Comparison of ENCODE assay signal across 8 mouse cellular contexts in the genomic region with DNA sequence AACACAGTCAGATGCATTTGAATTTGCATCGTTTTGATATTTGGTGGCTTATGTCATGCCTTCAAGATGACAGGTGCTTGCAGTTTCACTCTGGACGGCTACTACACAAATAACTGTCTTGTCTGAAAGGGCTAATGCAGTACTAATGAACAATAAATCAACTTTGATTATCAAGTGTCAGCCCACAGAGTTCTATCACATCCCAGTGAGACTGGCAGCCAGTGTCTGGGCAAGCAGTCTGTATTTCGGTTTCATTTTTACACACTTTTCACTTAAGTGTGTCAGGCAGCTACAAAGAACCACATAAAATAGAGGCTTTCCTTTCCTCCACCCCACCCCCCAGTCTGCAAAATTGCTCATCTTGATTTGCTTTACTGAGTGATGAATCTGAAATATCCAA.
DNase-seq lines count a peak whose midpoint lies in the region; ATAC-seq and TF ChIP-seq lines count a peak whose summit lies in the region.

No protein-coding gene starts in this region.

- 38% methylated on average over 3 of the region's 3 CpGs for WGBS in limb, embryonic 12.5 days
- 46% methylated on average over 3 of the region's 3 CpGs for WGBS in limb, embryonic 10.5 days
- WGBS in embryonic facial prominence, embryonic 11.5 days, result 53% methylated on average over 3 of the region's 3 CpGs
- 10% methylated on average over 3 of the region's 3 CpGs for WGBS in intestine, postnatal 0 days

- H3K4me2 ChIP-seq in limb, embryonic 12.5 days, result peak overlapping the region; percentile 47
- peak overlapping the region; percentile 14; the same call in 1 of the 2 replicates for H3K4me2 ChIP-seq in embryonic facial prominence, embryonic 11.5 days (ENCODE audit: low read depth, low read length)
- H3K4me2 ChIP-seq in intestine, postnatal 0 days (replicated peaks; ENCODE audit: low read depth), result peak overlapping the region; percentile 87

- peaks cover 34% of the 10 kb centered on the region for H3K4me1 ChIP-seq in limb, embryonic 12.5 days (replicated peaks)
- peaks cover 45% of the 10 kb centered on the region for H3K4me1 ChIP-seq in limb, embryonic 10.5 days
- H3K4me1 ChIP-seq in embryonic facial prominence, embryonic 11.5 days (ENCODE audit: control insufficient read depth, insufficient read depth, low read length), result no peaks in the 10 kb centered on the region; the same call in 1 of the 2 replicates
- peaks cover 4% of the 10 kb centered on the region for H3K4me1 ChIP-seq in intestine, postnatal 0 days (replicated peaks; ENCODE audit: control insufficient read depth, insufficient read depth, low read length)

- H3K36me3 ChIP-seq in limb, embryonic 12.5 days, result no peaks in the 10 kb centered on the region
- no peaks in the 10 kb centered on the region for H3K36me3 ChIP-seq in limb, embryonic 10.5 days
- no peaks in the 10 kb centered on the region for H3K36me3 ChIP-seq in embryonic facial prominence, embryonic 11.5 days (replicated peaks; ENCODE audit: control insufficient read depth, insufficient read depth, low read depth, low read length)
- H3K36me3 ChIP-seq in intestine, postnatal 0 days (ENCODE audit: control insufficient read depth, insufficient read depth), result no peaks in the 10 kb centered on the region
- 0 out of 2 replicates have a peak, but pooled peaks cover 1% of the 10 kb centered on the region for H3K36me3 ChIP-seq in splenic B cell, adult 2 months (ENCODE audit: control insufficient read depth, insufficient read depth, low read length, poor library complexity, severe bottlenecking)

- no peak for ATAC-seq in limb, embryonic 12.5 days (ENCODE audit: insufficient number of reproducible peaks, insufficient read depth, low FRiP score, low TSS enrichment, low read depth)
- no peak for ATAC-seq in embryonic facial prominence, embryonic 11.5 days (replicated peaks; ENCODE audit: insufficient number of reproducible peaks, low FRiP score, low TSS enrichment, low read depth)
- ATAC-seq in intestine, postnatal 0 days, result no peak

- H3K27me3 ChIP-seq in limb, embryonic 12.5 days, result peaks cover 34% of the 10 kb centered on the region
- H3K27me3 ChIP-seq in limb, embryonic 10.5 days (ENCODE audit: low read depth, poor library complexity, severe bottlenecking), result peaks cover 64% of the 10 kb centered on the region
- no peaks in the 10 kb centered on the region for H3K27me3 ChIP-seq in embryonic facial prominence, embryonic 11.5 days (ENCODE audit: control insufficient read depth, insufficient read depth, low read length)
- no peaks in the 10 kb centered on the region for H3K27me3 ChIP-seq in intestine, postnatal 0 days (replicated peaks; ENCODE audit: control insufficient read depth, insufficient read depth, low read length)
- H3K27me3 ChIP-seq in splenic B cell, adult 2 months (ENCODE audit: control insufficient read depth, insufficient read depth, low read length, poor library complexity, severe bottlenecking), result no peaks in the 10 kb centered on the region

- peak overlapping the region; percentile 14 for H3K4me3 ChIP-seq in limb, embryonic 12.5 days (replicated peaks)
- H3K4me3 ChIP-seq in limb, embryonic 10.5 days, result no peak overlapping the region
- peak overlapping the region; percentile 16; the same call in 1 of the 2 replicates for H3K4me3 ChIP-seq in embryonic facial prominence, embryonic 11.5 days (ENCODE audit: low read depth, low read length)
- peak overlapping the region; percentile 14 for H3K4me3 ChIP-seq in intestine, postnatal 0 days (ENCODE audit: low read depth, low read length)

- DNase-seq in limb, embryonic 10.5 days (ENCODE audit: low spot score), result no peak
- no peak for DNase-seq in embryonic facial prominence, embryonic 11.5 days (ENCODE audit: low spot score)
- peak; percentile 49 for DNase-seq in splenic B cell, adult 2 months (ENCODE audit: low read depth, low spot score)
- DNase-seq in urinary bladder, adult 2 months (ENCODE audit: low spot score), result no peak
- DNase-seq in spleen, postnatal 36 days (ENCODE audit: low spot score in 2 of 2), result no peak
- no peak for DNase-seq in kidney, adult 18-20 months

- no peak overlapping the region for H3K9ac ChIP-seq in limb, embryonic 12.5 days (replicated peaks)
- peak overlapping the region; percentile 25; the same call in 1 of the 2 replicates for H3K9ac ChIP-seq in embryonic facial prominence, embryonic 11.5 days (replicated peaks; ENCODE audit: low read length)
- H3K9ac ChIP-seq in intestine, postnatal 0 days (ENCODE audit: low read depth, low read length), result no peak overlapping the region

- no peaks in the 10 kb centered on the region for H3K9me3 ChIP-seq in limb, embryonic 12.5 days
- H3K9me3 ChIP-seq in limb, embryonic 10.5 days (replicated peaks), result no peaks in the 10 kb centered on the region
- no peaks in the 10 kb centered on the region for H3K9me3 ChIP-seq in embryonic facial prominence, embryonic 11.5 days (replicated peaks; ENCODE audit: control insufficient read depth, low read length)
- H3K9me3 ChIP-seq in intestine, postnatal 0 days (ENCODE audit: control insufficient read depth), result no peaks in the 10 kb centered on the region

- no peak for TF ChIP-seq CTCF in intestine, postnatal 0 days (IDR thresholded peaks at IDR 0.05; ENCODE audit: low read depth)

- no peak overlapping the region for H3K27ac ChIP-seq in limb, embryonic 12.5 days
- H3K27ac ChIP-seq in limb, embryonic 10.5 days, result no peak overlapping the region
- H3K27ac ChIP-seq in embryonic facial prominence, embryonic 11.5 days (replicated peaks; ENCODE audit: low read depth, low read length), result no peak overlapping the region
- H3K27ac ChIP-seq in intestine, postnatal 0 days (ENCODE audit: low read depth, low read length), result peak overlapping the region; percentile 46; the same call in 1 of the 2 replicates

Comparison
In these comparisons a context has a peak if more than half of its experiments do, and no peak if none do; other contexts are left out.
1. H3K4me2 ChIP-seq: peak in every context shown above with its lines; median percentile 87 in intestine, postnatal 0 days; 47 in limb, embryonic 12.5 days; 14 in embryonic facial prominence, embryonic 11.5 days.